Mouse (Mus musculus) myocyte (in vitro differentiated cells): Measurements from ENCODE around the gene Cyp2c38. TPM values are rescaled to one million over a fixed set of nuclear protein-coding genes. Genes with fewer than 3 reads are reported as not detected.

Experiments
- polyA plus RNA-seq: library from polyadenylated mRNA; unstranded; fragments of >200 nt; fragmentation: generic; extraction: Trizol; gene quantifications from one replicate; pipeline ENCODE4 v1.2.1, GENCODE M21; 2012; ENCODE audit warnings: missing spikeins

Gene Cyp2c38
- polyA plus RNA-seq, 1 experiment = not detected

Other genes starting within 250 kb of the Cyp2c38 start
- not detected for gene Cyp2c29, start 193.7 kb downstream of the Cyp2c38 start, polyA plus RNA-seq
- not detected for gene Cyp2c39, start 47.8 kb upstream of the Cyp2c38 start, polyA plus RNA-seq
- gene Cyp2c67, start 186.0 kb upstream of the Cyp2c38 start, polyA plus RNA-seq = not detected